Mouse (Mus musculus): ENCODE data around the gene Snx8.

- TF ChIP-seq GATA1 (IDR thresholded peaks at IDR 0.05; ENCODE audit: low read length) = no peak
- no peak for TF ChIP-seq TAL1 (IDR thresholded peaks at IDR 0.05; ENCODE audit: low read length)
Observed at GRCm38 (mm10) chr5:140379299-140379698, 9.8 kb downstream of the Snx8 start.

All from erythroblast, embryonic 14.5 days (primary cell).